Mouse (Mus musculus) testis, adult 2 months (tissue): ENCODE measurements around the gene Mob1b.

ENCODE experiments used
- CTCF ChIP-seq: fragments of 200-500 bp; IDR thresholded peaks from 2 replicates; pipeline ENCODE4 v1.5.1; 2012; ENCODE audit warnings: low read depth, mild to moderate bottlenecking, inconsistent platforms, low read length, moderate library complexity; ENCODE audit not compliant: control insufficient read depth, insufficient read depth, insufficient replicate concordance
- POLR2A ChIP-seq: fragments of 200-500 bp; IDR thresholded peaks from 2 replicates; pipeline ENCODE4 v1.6.1; 2012; ENCODE audit warnings: low read depth, mild to moderate bottlenecking, inconsistent platforms, low read length, moderate library complexity; ENCODE audit not compliant: control insufficient read depth

DNA sequence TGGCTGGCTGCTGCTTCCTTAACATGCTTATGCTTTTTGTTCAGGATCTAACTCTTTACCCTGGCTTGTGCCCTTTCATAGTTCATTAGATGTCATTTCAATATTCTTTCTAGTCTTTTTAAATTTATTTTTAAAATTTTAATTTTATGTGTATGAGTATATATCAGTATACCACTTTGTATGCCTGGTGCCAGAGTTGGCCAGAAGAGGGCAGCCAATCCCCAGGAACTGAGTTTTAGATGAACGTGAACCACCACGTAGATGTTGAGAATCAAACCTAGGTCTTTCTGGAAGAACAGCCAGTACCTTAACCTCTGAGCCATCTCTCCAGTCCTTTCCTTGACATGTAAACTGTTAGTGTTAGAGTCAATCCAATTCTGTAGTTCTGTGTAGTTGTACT is 14.1 kb downstream of the Mob1b start:
- TF ChIP-seq POLR2A = no peak
- no peak for TF ChIP-seq CTCF
